Mouse (Mus musculus): ENCODE measurements around the gene Mcm6. TPM values are rescaled to one million over a fixed set of nuclear protein-coding genes. Genes with fewer than 3 reads are reported as not detected.

The Mcm6 gene
- polyA plus RNA-seq, 1 experiment: 215 TPM

- H3K4me1 ChIP-seq (ENCODE audit: control insufficient read depth, insufficient read depth, low read length): no peaks in the 10 kb centered on the region
- H3K36me3 ChIP-seq (ENCODE audit: control insufficient read depth, insufficient read depth, low read length, poor library complexity, severe bottlenecking): peaks cover 19% of the 10 kb centered on the region
- no peak overlapping the region for H3K9ac ChIP-seq (ENCODE audit: low read depth, poor library complexity, severe bottlenecking)
- H3K9me3 ChIP-seq (replicated peaks; ENCODE audit: control insufficient read depth, insufficient read depth, low read length, poor library complexity, severe bottlenecking): no peaks in the 10 kb centered on the region
- no peaks in the 10 kb centered on the region for H3K27me3 ChIP-seq (ENCODE audit: control insufficient read depth, insufficient read depth, low read length, poor library complexity, severe bottlenecking)
- no peak overlapping the region for H3K27ac ChIP-seq (ENCODE audit: insufficient read depth, low read length)
- TF ChIP-seq POLR2A (IDR thresholded peaks at IDR 0.05; ENCODE audit: insufficient read depth, low read length) (no peak), EP300 (IDR thresholded peaks at IDR 0.05; ENCODE audit: insufficient read depth, low read depth, low read length) (no peak), CTCF (IDR thresholded peaks at IDR 0.05; ENCODE audit: low read depth, low read length) (no peak)
- H3K4me3 ChIP-seq (ENCODE audit: low read depth, low read length): no peak overlapping the region
These were observed 12.8 kb upstream of the Mcm6 start for GRCm38 (mm10) chr1:128372143-128372860.

- no peak overlapping the region for H3K27ac ChIP-seq (ENCODE audit: insufficient read depth, low read length)
- no peaks in the 10 kb centered on the region for H3K4me1 ChIP-seq (ENCODE audit: control insufficient read depth, insufficient read depth, low read length)
- TF ChIP-seq CTCF (IDR thresholded peaks at IDR 0.05; ENCODE audit: low read depth, low read length) (no peak), POLR2A (IDR thresholded peaks at IDR 0.05; ENCODE audit: insufficient read depth, low read length) (no peak), EP300 (IDR thresholded peaks at IDR 0.05; ENCODE audit: insufficient read depth, low read depth, low read length) (no peak)
- no peaks in the 10 kb centered on the region for H3K27me3 ChIP-seq (ENCODE audit: control insufficient read depth, insufficient read depth, low read length, poor library complexity, severe bottlenecking)
- no peak overlapping the region for H3K4me3 ChIP-seq (ENCODE audit: low read depth, low read length)
- peaks cover 25% of the 10 kb centered on the region for H3K36me3 ChIP-seq (ENCODE audit: control insufficient read depth, insufficient read depth, low read length, poor library complexity, severe bottlenecking)
- no peak overlapping the region for H3K9ac ChIP-seq (ENCODE audit: low read depth, poor library complexity, severe bottlenecking)
- H3K9me3 ChIP-seq (replicated peaks; ENCODE audit: control insufficient read depth, insufficient read depth, low read length, poor library complexity, severe bottlenecking): no peaks in the 10 kb centered on the region
These were observed 9.4 kb upstream of the Mcm6 start for GRCm38 (mm10) chr1:128368732-128369441.

- TF ChIP-seq EP300 (IDR thresholded peaks at IDR 0.05; ENCODE audit: insufficient read depth, low read depth, low read length) (no peak), POLR2A (IDR thresholded peaks at IDR 0.05; ENCODE audit: insufficient read depth, low read length) (no peak), CTCF (IDR thresholded peaks at IDR 0.05; ENCODE audit: low read depth, low read length) (no peak)
- Histone ChIP-seq H3K9ac (ENCODE audit: low read depth, poor library complexity, severe bottlenecking) (peak overlapping the region; percentile 55), H3K27me3 (ENCODE audit: control insufficient read depth, insufficient read depth, low read length, poor library complexity, severe bottlenecking) (no peaks in the 10 kb centered on the region), H3K36me3 (ENCODE audit: control insufficient read depth, insufficient read depth, low read length, poor library complexity, severe bottlenecking) (peaks cover 26% of the 10 kb centered on the region), H3K9me3 (replicated peaks; ENCODE audit: control insufficient read depth, insufficient read depth, low read length, poor library complexity, severe bottlenecking) (no peaks in the 10 kb centered on the region), H3K27ac (ENCODE audit: insufficient read depth, low read length) (no peak overlapping the region), H3K4me3 (ENCODE audit: low read depth, low read length) (no peak overlapping the region), H3K4me1 (ENCODE audit: control insufficient read depth, insufficient read depth, low read length) (no peaks in the 10 kb centered on the region)
These were observed 1.1 kb upstream of the Mcm6 start for GRCm38 (mm10) chr1:128360601-128361000.

GRCm38 (mm10) chr1:128358916-128359553, 429 bp downstream of the Mcm6 start:
- no peak for TF ChIP-seq EP300 (IDR thresholded peaks at IDR 0.05; ENCODE audit: insufficient read depth, low read depth, low read length)
- no peak for TF ChIP-seq CTCF (IDR thresholded peaks at IDR 0.05; ENCODE audit: low read depth, low read length)
- no peaks in the 10 kb centered on the region for H3K9me3 ChIP-seq (replicated peaks; ENCODE audit: control insufficient read depth, insufficient read depth, low read length, poor library complexity, severe bottlenecking)
- peak overlapping the region; percentile 98 for H3K4me3 ChIP-seq (ENCODE audit: low read depth, low read length)
- H3K36me3 ChIP-seq (ENCODE audit: control insufficient read depth, insufficient read depth, low read length, poor library complexity, severe bottlenecking): peaks cover 39% of the 10 kb centered on the region
- H3K27ac ChIP-seq (ENCODE audit: insufficient read depth, low read length): peak overlapping the region; percentile 83
- H3K9ac ChIP-seq (ENCODE audit: low read depth, poor library complexity, severe bottlenecking): peak overlapping the region; percentile 96
- H3K27me3 ChIP-seq (ENCODE audit: control insufficient read depth, insufficient read depth, low read length, poor library complexity, severe bottlenecking): no peaks in the 10 kb centered on the region
- H3K4me1 ChIP-seq (ENCODE audit: control insufficient read depth, insufficient read depth, low read length): no peaks in the 10 kb centered on the region

GRCm38 (mm10) chr1:128358276-128358675, 1.2 kb downstream of the Mcm6 start:
- Histone ChIP-seq H3K4me1 (ENCODE audit: control insufficient read depth, insufficient read depth, low read length) (no peaks in the 10 kb centered on the region), H3K4me3 (ENCODE audit: low read depth, low read length) (peak overlapping the region; percentile 98), H3K36me3 (ENCODE audit: control insufficient read depth, insufficient read depth, low read length, poor library complexity, severe bottlenecking) (peaks cover 42% of the 10 kb centered on the region), H3K27me3 (ENCODE audit: control insufficient read depth, insufficient read depth, low read length, poor library complexity, severe bottlenecking) (no peaks in the 10 kb centered on the region), H3K27ac (ENCODE audit: insufficient read depth, low read length) (no peak overlapping the region), H3K9me3 (replicated peaks; ENCODE audit: control insufficient read depth, insufficient read depth, low read length, poor library complexity, severe bottlenecking) (no peaks in the 10 kb centered on the region), H3K9ac (ENCODE audit: low read depth, poor library complexity, severe bottlenecking) (peak overlapping the region; percentile 96)
- no peak for TF ChIP-seq CTCF (IDR thresholded peaks at IDR 0.05; ENCODE audit: low read depth, low read length)
- no peak for TF ChIP-seq EP300 (IDR thresholded peaks at IDR 0.05; ENCODE audit: insufficient read depth, low read depth, low read length)
- TF ChIP-seq POLR2A (IDR thresholded peaks at IDR 0.05; ENCODE audit: insufficient read depth, low read length): no peak

All from ES-Bruce4 (cell line).